ENCODE assay signal across 8 mouse cellular contexts in the genomic region with DNA sequence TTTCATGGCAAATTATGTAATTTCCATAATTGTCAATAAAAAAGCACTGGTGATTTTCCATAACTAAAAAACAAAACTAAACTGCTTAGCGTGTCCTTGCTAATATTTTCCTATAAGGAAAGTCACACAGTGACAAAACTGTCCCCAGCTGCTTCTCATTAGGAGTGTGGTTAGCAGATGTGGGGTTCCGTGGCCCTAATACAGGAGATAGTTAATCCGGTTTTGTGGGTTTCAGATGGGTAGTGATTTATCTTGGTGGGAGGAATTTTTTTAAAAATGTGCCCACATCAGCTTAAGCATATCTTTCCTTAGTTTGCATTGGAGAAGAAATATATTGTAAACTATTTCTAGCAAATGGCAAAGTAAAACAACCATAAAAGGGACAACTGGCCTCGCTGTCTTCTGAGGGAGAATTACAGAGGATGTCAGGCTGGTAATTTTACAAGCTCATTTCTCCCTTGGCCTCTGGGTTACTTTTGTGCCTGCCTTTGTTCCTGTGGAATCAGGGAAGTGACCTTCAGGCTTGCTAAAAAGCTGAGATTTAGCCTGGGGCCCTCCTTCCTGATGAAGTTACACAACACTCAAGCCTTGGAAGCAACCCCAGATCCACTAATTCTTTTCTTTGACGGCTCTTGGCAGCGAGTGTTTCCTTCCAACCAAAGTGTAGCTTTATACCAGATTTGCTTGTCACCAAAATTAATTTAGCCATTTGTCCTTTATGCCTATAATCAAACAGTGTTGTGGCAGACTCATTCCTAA. TPM values are rescaled to one million over a fixed set of nuclear protein-coding genes. Genes with fewer than 3 reads are reported as not detected.
A peak's percentile ranks its signal among the peaks of the same experiment; 100 is the strongest.
DNase-seq lines count a peak whose midpoint lies in the region; ATAC-seq and TF ChIP-seq lines count a peak whose summit lies in the region.
"Had no signal": no experiment of that assay in that cellular context is flagged by ENCODE, and none has a peak within 500 bp of the region (broad histone marks: within the 10 kb centered on the region; RNA-seq: fewer than 3 reads in every experiment).

No protein-coding gene starts in this region.

- H3K4me3 ChIP-seq in lung, embryonic 14.5 days (ENCODE audit: low read depth, low read length) = no peak overlapping the region
- no peak overlapping the region for H3K4me3 ChIP-seq in hindbrain, embryonic 10.5 days
- no peak overlapping the region for H3K4me3 ChIP-seq in thymus, adult 2 months (ENCODE audit: control insufficient read depth, insufficient read depth, low read length)
- H3K4me3 ChIP-seq: neural tube, embryonic 13.5 days had no signal

- DNase-seq in R1 (ENCODE audit: low read depth, low spot score) = peak; percentile 55
- DNase-seq in embryo, embryonic 11 days = peak; percentile 61
- DNase-seq in heart, postnatal 36 days = peak; percentile 43 to 53
- peak; percentile 90 for DNase-seq in lung, embryonic 14.5 days
- DNase-seq in hindbrain, embryonic 10.5 days (ENCODE audit: low spot score) = no peak
- DNase-seq in B cell, adult 2 months = no peak
- DNase-seq in thymus, adult 2 months = no peak

- no peaks in the 10 kb centered on the region for H3K9me3 ChIP-seq in lung, embryonic 14.5 days (ENCODE audit: low read depth, low read length)
- H3K9me3 ChIP-seq in hindbrain, embryonic 10.5 days = no peaks in the 10 kb centered on the region
- H3K9me3 ChIP-seq: neural tube, embryonic 13.5 days had no signal

- TF ChIP-seq CTCF in lung, embryonic 14.5 days (IDR thresholded peaks at IDR 0.05; ENCODE audit: low read depth) = no peak
- no peak for TF ChIP-seq CTCF in thymus, adult 2 months (IDR thresholded peaks at IDR 0.05; ENCODE audit: borderline replicate concordance, control insufficient read depth, extremely low read depth, insufficient read depth, low read length, poor library complexity)

- H3K4me2 ChIP-seq in lung, embryonic 14.5 days = peak overlapping the region; percentile 23; the same call in 1 of the 2 replicates
- H3K4me2 ChIP-seq: neural tube, embryonic 13.5 days had no signal

- H3K9ac ChIP-seq in lung, embryonic 14.5 days = no peak overlapping the region; the same call in 1 of the 2 replicates
- H3K9ac ChIP-seq: neural tube, embryonic 13.5 days had no signal

- 0 out of 2 replicates have a peak, but pooled peaks cover 4% of the 10 kb centered on the region for H3K4me1 ChIP-seq in lung, embryonic 14.5 days (ENCODE audit: insufficient read depth)
- peaks cover 10% of the 10 kb centered on the region for H3K4me1 ChIP-seq in hindbrain, embryonic 10.5 days (replicated peaks)
- H3K4me1 ChIP-seq in thymus, adult 2 months (replicated peaks; ENCODE audit: control insufficient read depth, insufficient read depth, low read length) = no peaks in the 10 kb centered on the region

- intact Hi-C loops in heart, postnatal 36 days (cut with DNase I) = no loop called here

- peak; percentile 70 for ATAC-seq in lung, embryonic 14.5 days (ENCODE audit: insufficient read depth)

- peak overlapping the region; percentile 92 for H3K27ac ChIP-seq in lung, embryonic 14.5 days (ENCODE audit: low read depth)
- H3K27ac ChIP-seq in hindbrain, embryonic 10.5 days = no peak overlapping the region
- no peak overlapping the region for H3K27ac ChIP-seq in thymus, adult 2 months (ENCODE audit: control insufficient read depth, insufficient read depth, low read length)
- H3K27ac ChIP-seq: neural tube, embryonic 13.5 days had no signal

- H3K36me3 ChIP-seq in lung, embryonic 14.5 days (ENCODE audit: insufficient read depth) = 0 out of 2 replicates have a peak, but pooled peaks cover 5% of the 10 kb centered on the region
- peaks cover 5% of the 10 kb centered on the region; the same call in 1 of the 2 replicates for H3K36me3 ChIP-seq in hindbrain, embryonic 10.5 days
- H3K36me3 ChIP-seq in thymus, adult 2 months (ENCODE audit: control insufficient read depth, insufficient read depth, low read length) = no peaks in the 10 kb centered on the region
- H3K36me3 ChIP-seq: neural tube, embryonic 13.5 days had no signal

- no peak for TF ChIP-seq POLR2A in thymus, adult 2 months (IDR thresholded peaks at IDR 0.05; ENCODE audit: control insufficient read depth, extremely low read depth, insufficient read depth, low read length, poor library complexity)

- 24% methylated on average over 6 of the region's 6 CpGs for WGBS in lung, embryonic 14.5 days
- whole genome bisulfite sequencing in hindbrain, embryonic 10.5 days = 76% methylated on average over 6 of the region's 6 CpGs
- WGBS in thymus, adult 2 months = 72% methylated on average over 6 of the region's 6 CpGs

- no peaks in the 10 kb centered on the region for H3K27me3 ChIP-seq in lung, embryonic 14.5 days (ENCODE audit: insufficient read depth, low read length)
- H3K27me3 ChIP-seq in hindbrain, embryonic 10.5 days (ENCODE audit: insufficient read depth, poor library complexity, severe bottlenecking) = peaks cover 24% of the 10 kb centered on the region
- no peaks in the 10 kb centered on the region for H3K27me3 ChIP-seq in thymus, adult 2 months (ENCODE audit: control insufficient read depth, insufficient read depth, low read length)

RNA-seq across cellular contexts. Expression of gene Sntb2, which starts 6.2 kb away (rescaled TPM):
- 10 to 100 TPM; 12.7 to 13.7 TPM for total RNA-seq in heart, postnatal 36 days (2021)
- 21.1 and 22.1 TPM in 2 replicates for polyA plus RNA-seq in lung, embryonic 14.5 days (2014; fragmentation: Nextera tagmentation; extraction: Ambion mirVana)
- polyA plus RNA-seq in hindbrain, embryonic 10.5 days (2016; fragmentation: Nextera tagmentation; extraction: Ambion mirVana) = 9.2 and 9.7 TPM in 2 replicates
- 4.5 and 4.6 TPM in 2 replicates for polyA plus RNA-seq in thymus, adult 2 months (2012; rRNA removed)

RNA-seq across cellular contexts. Expression of gene Utp4, which starts 35.9 kb away (rescaled TPM):
- 10 to 100 TPM; 20.2 to 22.2 TPM for total RNA-seq in heart, postnatal 36 days (2021)
- polyA plus RNA-seq in lung, embryonic 14.5 days (2014; fragmentation: Nextera tagmentation; extraction: Ambion mirVana) = 79.2 and 80.4 TPM in 2 replicates
- 58.3 and 85.0 TPM in 2 replicates for polyA plus RNA-seq in hindbrain, embryonic 10.5 days (2016; fragmentation: Nextera tagmentation; extraction: Ambion mirVana)
- polyA plus RNA-seq in thymus, adult 2 months (2012; rRNA removed) = 35.8 and 36.6 TPM in 2 replicates

RNA-seq across cellular contexts. Expression of gene Has3, which starts 59.3 kb away (rescaled TPM):
- 1 to 10 TPM; 1.4 to 1.5 TPM for total RNA-seq in heart, postnatal 36 days (2021)
- 0.28 and 0.39 TPM in 2 replicates for polyA plus RNA-seq in lung, embryonic 14.5 days (2014; fragmentation: Nextera tagmentation; extraction: Ambion mirVana)
- 0.04 and 0.13 TPM in 2 replicates for polyA plus RNA-seq in hindbrain, embryonic 10.5 days (2016; fragmentation: Nextera tagmentation; extraction: Ambion mirVana)
- polyA plus RNA-seq in thymus, adult 2 months (2012; rRNA removed) = 1.4 and 2.0 TPM in 2 replicates

Comparison
In these comparisons a context has a peak if more than half of its experiments do, and no peak if none do; other contexts are left out.
1. DNase-seq: peak in R1 (single experiment), embryo, embryonic 11 days (single experiment), heart, postnatal 36 days (2 of 2) and lung, embryonic 14.5 days (single experiment); none in hindbrain, embryonic 10.5 days (single experiment), B cell, adult 2 months (0 of 2) and thymus, adult 2 months (single experiment).